Mouse (Mus musculus) G1E (cell line): ENCODE data around the gene Prrg4.

ENCODE experiments used
- CTCF ChIP-seq: IDR thresholded peaks from 2 replicates; pipeline ENCODE4 v1.5.1; 2012; ENCODE audit warnings: low read depth, low read length, inconsistent platforms, mixed read lengths
- GATA1 ChIP-seq: IDR thresholded peaks from 2 replicates; pipeline ENCODE4 v1.6.1; 2012; ENCODE audit warnings: borderline replicate concordance, low read length, inconsistent platforms, mixed read lengths
- POLR2AphosphoS5 ChIP-seq: IDR thresholded peaks from 2 replicates; pipeline ENCODE4 v1.6.1; 2012; ENCODE audit warnings: low read depth, low read length, inconsistent platforms; ENCODE audit not compliant: insufficient replicate concordance
- TAL1 ChIP-seq: conservative IDR thresholded peaks from 2 replicates; pipeline ENCODE4 v1.6.1; 2012; ENCODE audit warnings: low read depth, low read length, inconsistent platforms, mixed read lengths

DNA sequence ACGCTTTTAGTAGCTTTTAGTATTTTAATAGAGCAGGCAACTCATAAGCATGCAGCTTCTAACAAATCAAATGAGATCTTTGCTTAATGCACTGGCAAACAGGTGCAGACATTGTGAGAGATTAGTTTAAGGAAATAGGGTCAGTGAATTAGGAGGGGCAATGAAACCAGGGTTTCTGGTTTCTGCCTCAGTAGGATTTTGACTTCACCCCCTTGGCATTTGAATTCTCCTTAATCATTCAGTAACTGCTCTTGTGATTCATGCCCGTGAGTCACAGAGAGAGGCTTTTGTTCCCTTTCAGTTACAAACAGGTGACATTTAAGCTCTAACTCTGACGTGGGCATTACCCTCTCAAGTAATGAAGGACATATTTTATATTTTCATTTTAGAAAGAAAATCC lies 6.1 kb upstream of the Prrg4 start:
- TF ChIP-seq CTCF (no peak), GATA1 (no peak), TAL1 (no peak), POLR2AphosphoS5 (no peak)
